Mouse (Mus musculus): ENCODE results near the gene Mybpc3. TPM values are rescaled to one million over a fixed set of nuclear protein-coding genes. Genes with fewer than 3 reads are reported as not detected.

Gene Mybpc3
- polyA plus RNA-seq, 1 experiment from 2014 or later, result 22.3 TPM

GRCm38 (mm10) chr2:91080784-91081513 lies 37.0 kb upstream of the Mybpc3 start:
- Histone ChIP-seq H3K4me3 (no peak overlapping the region), H3K27ac (no peak overlapping the region), H3K4me2 (no peak overlapping the region), H3K4me1 (peaks cover 9% of the 10 kb centered on the region), H3K9ac (no peak overlapping the region), H3K9me3 (no peaks in the 10 kb centered on the region), H3K36me3 (no peaks in the 10 kb centered on the region), H3K27me3 (no peaks in the 10 kb centered on the region)
- no peak for ATAC-seq (ENCODE audit: borderline replicate concordance, extremely low read depth, low FRiP score, low TSS enrichment)
- 68% methylated on average over 8 of the region's 8 CpGs for WGBS

- no peaks in the 10 kb centered on the region for H3K36me3 ChIP-seq
- no peaks in the 10 kb centered on the region for H3K9me3 ChIP-seq
- H3K4me2 ChIP-seq, result no peak within 1 kb of the TSS
- WGBS, result 75% methylated on average over 13 of the region's 13 CpGs
- H3K4me3 ChIP-seq, result no peak within 1 kb of the TSS
- peak within 1 kb of the TSS; percentile 17; the same call in 1 of the 2 replicates for H3K27ac ChIP-seq
- H3K9ac ChIP-seq, result no peak within 1 kb of the TSS
- no peak for ATAC-seq (ENCODE audit: borderline replicate concordance, extremely low read depth, low FRiP score, low TSS enrichment)
- H3K27me3 ChIP-seq, result no peaks in the 10 kb centered on the region
- peaks cover 9% of the 10 kb centered on the region for H3K4me1 ChIP-seq
These were observed 35.9 kb upstream of the Mybpc3 start, which contains the start of gene Spi1 for GRCm38 (mm10) chr2:91081775-91082695. Spi1 (plus strand) TSS chr2:91082390.

GRCm38 (mm10) chr2:91082844-91083243 lies 35.1 kb upstream of the Mybpc3 start:
- ATAC-seq (ENCODE audit: borderline replicate concordance, extremely low read depth, low FRiP score, low TSS enrichment), result no peak
- WGBS, result 52% methylated on average over 11 of the region's 11 CpGs
- peak overlapping the region; percentile 17; the same call in 1 of the 2 replicates for H3K27ac ChIP-seq
- H3K4me2 ChIP-seq, result no peak overlapping the region
- H3K9ac ChIP-seq, result no peak overlapping the region
- H3K4me3 ChIP-seq, result no peak overlapping the region
- H3K4me1 ChIP-seq, result peaks cover 9% of the 10 kb centered on the region
- H3K27me3 ChIP-seq, result no peaks in the 10 kb centered on the region
- H3K36me3 ChIP-seq, result no peaks in the 10 kb centered on the region
- H3K9me3 ChIP-seq, result no peaks in the 10 kb centered on the region

GRCm38 (mm10) chr2:91083366-91083940 lies 34.5 kb upstream of the Mybpc3 start:
- no peaks in the 10 kb centered on the region for H3K9me3 ChIP-seq
- H3K36me3 ChIP-seq, result no peaks in the 10 kb centered on the region
- H3K27ac ChIP-seq, result peak overlapping the region; percentile 17; the same call in 1 of the 2 replicates
- no peaks in the 10 kb centered on the region for H3K27me3 ChIP-seq
- ATAC-seq (ENCODE audit: borderline replicate concordance, extremely low read depth, low FRiP score, low TSS enrichment), result no peak
- H3K4me3 ChIP-seq, result no peak overlapping the region
- 47% methylated on average over 1 of the region's 1 CpGs for WGBS
- H3K4me2 ChIP-seq, result no peak overlapping the region
- no peak overlapping the region for H3K9ac ChIP-seq
- peaks cover 6% of the 10 kb centered on the region for H3K4me1 ChIP-seq

- Histone ChIP-seq H3K9me3 (no peaks in the 10 kb centered on the region), H3K36me3 (no peaks in the 10 kb centered on the region), H3K9ac (no peak overlapping the region), H3K4me1 (peaks cover under 1% of the 10 kb centered on the region; the same call in 1 of the 2 replicates), H3K27ac (no peak overlapping the region), H3K4me2 (no peak overlapping the region), H3K27me3 (no peaks in the 10 kb centered on the region), H3K4me3 (no peak overlapping the region)
- ATAC-seq (ENCODE audit: borderline replicate concordance, extremely low read depth, low FRiP score, low TSS enrichment), result no peak
- 74% methylated on average over 15 of the region's 15 CpGs for WGBS
These were observed 33.6 kb upstream of the Mybpc3 start for GRCm38 (mm10) chr2:91084179-91084820.

- Histone ChIP-seq H3K4me1 (no peaks in the 10 kb centered on the region), H3K4me3 (no peak overlapping the region), H3K27me3 (no peaks in the 10 kb centered on the region), H3K9me3 (no peaks in the 10 kb centered on the region), H3K36me3 (no peaks in the 10 kb centered on the region), H3K27ac (no peak overlapping the region), H3K4me2 (no peak overlapping the region), H3K9ac (no peak overlapping the region)
- ATAC-seq (ENCODE audit: borderline replicate concordance, extremely low read depth, low FRiP score, low TSS enrichment), result no peak
- 78% methylated on average over 14 of the region's 14 CpGs for WGBS
These were observed 32.2 kb upstream of the Mybpc3 start for GRCm38 (mm10) chr2:91085494-91086391.

- Histone ChIP-seq H3K27me3 (no peaks in the 10 kb centered on the region), H3K4me3 (no peak overlapping the region), H3K4me2 (no peak overlapping the region), H3K9ac (no peak overlapping the region), H3K36me3 (no peaks in the 10 kb centered on the region), H3K4me1 (no peaks in the 10 kb centered on the region), H3K27ac (no peak overlapping the region), H3K9me3 (no peaks in the 10 kb centered on the region)
- ATAC-seq (ENCODE audit: borderline replicate concordance, extremely low read depth, low FRiP score, low TSS enrichment), result no peak
- 73% methylated on average over 9 of the region's 9 CpGs for WGBS
These were observed 31.3 kb upstream of the Mybpc3 start for GRCm38 (mm10) chr2:91086392-91087237.

GRCm38 (mm10) chr2:91087453-91087852 lies 30.5 kb upstream of the Mybpc3 start:
- H3K27me3 ChIP-seq, result no peaks in the 10 kb centered on the region
- no peaks in the 10 kb centered on the region for H3K4me1 ChIP-seq
- no peak overlapping the region for H3K4me2 ChIP-seq
- no peak for ATAC-seq (ENCODE audit: borderline replicate concordance, extremely low read depth, low FRiP score, low TSS enrichment)
- 72% methylated on average over 9 of the region's 9 CpGs for WGBS
- H3K9ac ChIP-seq, result no peak overlapping the region
- no peak overlapping the region for H3K27ac ChIP-seq
- no peak overlapping the region for H3K4me3 ChIP-seq
- H3K9me3 ChIP-seq, result no peaks in the 10 kb centered on the region
- H3K36me3 ChIP-seq, result no peaks in the 10 kb centered on the region

GRCm38 (mm10) chr2:91088987-91089386 lies 29.0 kb upstream of the Mybpc3 start:
- ATAC-seq (ENCODE audit: borderline replicate concordance, extremely low read depth, low FRiP score, low TSS enrichment), result no peak
- H3K9ac ChIP-seq, result no peak overlapping the region
- WGBS, result 72% methylated on average over 9 of the region's 9 CpGs
- no peaks in the 10 kb centered on the region for H3K36me3 ChIP-seq
- H3K9me3 ChIP-seq, result no peaks in the 10 kb centered on the region
- no peak overlapping the region for H3K27ac ChIP-seq
- H3K4me2 ChIP-seq, result no peak overlapping the region
- H3K27me3 ChIP-seq, result no peaks in the 10 kb centered on the region
- no peak overlapping the region for H3K4me3 ChIP-seq
- no peaks in the 10 kb centered on the region for H3K4me1 ChIP-seq

GRCm38 (mm10) chr2:91090208-91090607 lies 27.7 kb upstream of the Mybpc3 start:
- 69% methylated on average over 6 of the region's 6 CpGs for WGBS
- no peaks in the 10 kb centered on the region for H3K4me1 ChIP-seq
- H3K27me3 ChIP-seq, result no peaks in the 10 kb centered on the region
- no peak overlapping the region for H3K4me2 ChIP-seq
- no peak overlapping the region for H3K9ac ChIP-seq
- ATAC-seq (ENCODE audit: borderline replicate concordance, extremely low read depth, low FRiP score, low TSS enrichment), result no peak
- H3K9me3 ChIP-seq, result no peaks in the 10 kb centered on the region
- no peak overlapping the region for H3K4me3 ChIP-seq
- no peaks in the 10 kb centered on the region for H3K36me3 ChIP-seq
- H3K27ac ChIP-seq, result no peak overlapping the region
